Mouse (Mus musculus) heart, adult 18-20 months (tissue): ENCODE measurements around the gene Rnf6. TPM values are rescaled to one million over a fixed set of nuclear protein-coding genes. Genes with fewer than 3 reads are reported as not detected.

Experiments used
- DNase-seq, 2 experiments: peaks; one replicate each; pipeline ENCODE4 v3.0.0; 2021 to 2022; ENCODE audit warnings: mixed read lengths in 1 of 2
- long read RNA-seq, 2 experiments: library from polyadenylated mRNA; stranded (forward); transcript quantifications; one replicate each; pipeline ENCODE4 v2.0.0; 2021
- total RNA-seq, 2 experiments: library from RNA; stranded (reverse); gene quantifications; 2 replicates each; pipeline ENCODE4 v1.2.3; 2021

Gene Rnf6
- 10 to 100 TPM; 43.3 to 44.1 TPM for total RNA-seq
- long read RNA-seq, experiment 1, transcript Rnf6-206 (5 exons, 3,452 nt): major isoform, 41 of 54 reads
- long read RNA-seq, experiment 1, partial matches to known transcripts: 8 of 54 reads
- long read RNA-seq, experiment 1, other reads (novel, unspliced or antisense): 1 of 54 reads
- long read RNA-seq, experiment 2, transcript Rnf6-206 (5 exons, 3,452 nt): major isoform, 7 of 20 reads
- long read RNA-seq, experiment 2, partial matches to known transcripts: 5 of 20 reads
- long read RNA-seq, experiment 2, other reads (novel, unspliced or antisense): 6 of 20 reads

DNA sequence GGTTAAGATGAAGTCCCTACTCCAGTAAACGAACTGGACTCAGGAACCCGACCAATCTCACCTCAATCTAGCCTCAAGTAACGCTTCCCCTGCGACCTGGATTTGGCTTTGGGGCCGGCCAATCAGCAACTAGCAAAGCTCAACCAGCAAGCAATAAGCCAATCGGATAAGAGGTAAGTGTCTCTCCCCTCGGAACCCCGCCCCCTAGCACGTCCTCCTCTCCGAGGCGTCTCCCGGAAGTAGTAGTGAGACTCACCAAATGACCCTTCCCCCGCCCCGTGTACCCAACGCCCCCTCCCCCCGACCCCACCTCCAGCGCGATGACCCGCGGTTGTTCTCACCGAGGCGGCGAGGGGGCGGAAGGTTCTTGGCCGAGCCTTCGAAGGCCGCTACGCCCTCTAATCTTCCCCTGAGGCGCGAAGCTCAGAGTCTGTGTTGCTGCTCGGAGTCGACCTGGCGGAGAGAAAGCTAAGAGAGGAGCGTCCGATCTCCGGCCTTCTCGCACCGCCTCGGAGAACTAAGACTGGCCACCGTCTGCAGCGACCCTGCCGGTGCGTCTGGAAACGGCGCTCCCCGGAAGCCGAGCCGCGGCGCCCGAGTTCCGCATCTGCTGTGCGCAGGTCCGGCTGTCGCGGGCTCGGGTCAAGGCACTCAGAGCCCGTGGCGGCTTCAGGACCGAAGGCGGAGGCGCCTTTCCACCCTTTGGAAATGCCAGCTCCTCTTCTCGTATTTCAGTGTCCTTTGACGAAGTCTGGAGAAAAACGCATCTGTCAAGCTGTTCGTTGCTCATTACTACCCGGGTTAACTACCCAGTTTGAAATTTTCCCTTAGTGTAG lies at the start of gene Rnf6:
Gene Rnf6 (minus strand): TSS at position 677 of the 836 bp plus-strand sequence.
- DNase-seq: peak; percentile 94 to 97

DNA sequence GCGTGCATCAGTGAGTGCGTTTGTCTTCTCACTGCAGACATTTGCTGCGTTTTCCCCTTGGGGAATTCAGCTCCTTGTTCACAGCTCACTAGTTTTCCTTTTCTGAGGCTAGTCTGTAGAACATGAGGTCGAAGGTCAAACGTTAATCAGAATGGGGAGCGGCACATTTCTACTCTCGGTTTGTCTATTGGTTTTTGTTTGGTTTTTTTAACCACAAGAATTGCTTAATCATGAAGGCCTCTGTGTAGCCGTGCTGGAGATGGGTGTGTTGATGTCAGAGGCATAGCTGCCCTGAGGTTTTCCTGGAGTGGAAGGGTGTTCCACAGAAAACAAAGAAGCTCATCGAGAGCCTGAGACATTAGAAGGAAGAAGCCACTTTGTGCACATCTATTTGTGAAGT lies 49.2 kb upstream of the Rnf6 start:
- no peak for DNase-seq

- DNase-seq: no peak
Measured at GRCm38 (mm10) chr5:146267776-146268175, 46.4 kb upstream of the Rnf6 start.

GRCm38 (mm10) chr5:146265934-146266591 lies 44.7 kb upstream of the Rnf6 start:
- DNase-seq: no peak

DNA sequence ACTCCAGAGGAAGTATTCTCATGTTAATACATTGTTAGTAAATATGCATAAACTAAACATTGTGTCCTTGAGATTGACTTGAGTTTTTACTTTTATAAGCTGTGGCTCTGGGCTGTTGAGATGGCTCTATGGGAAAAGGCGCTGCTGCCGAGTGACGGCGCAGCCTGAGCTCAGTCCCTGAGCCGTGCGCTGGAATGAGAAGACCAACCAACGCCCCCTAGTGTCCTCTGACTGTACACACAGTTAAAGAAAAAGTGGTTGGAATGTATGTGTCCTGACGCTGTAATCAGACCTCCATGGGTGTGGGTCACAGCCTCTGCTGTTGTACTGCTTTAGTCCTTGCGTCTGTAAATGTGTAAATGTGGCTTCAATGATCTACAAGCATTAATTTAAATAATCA lies 38.6 kb upstream of the Rnf6 start:
- DNase-seq: no peak

GRCm38 (mm10) chr5:146253644-146254043 lies 32.3 kb upstream of the Rnf6 start:
- DNase-seq: peak in 1 of 2 experiments; percentile 25

GRCm38 (mm10) chr5:146251663-146252429 lies 30.5 kb upstream of the Rnf6 start:
- DNase-seq: no peak

DNA sequence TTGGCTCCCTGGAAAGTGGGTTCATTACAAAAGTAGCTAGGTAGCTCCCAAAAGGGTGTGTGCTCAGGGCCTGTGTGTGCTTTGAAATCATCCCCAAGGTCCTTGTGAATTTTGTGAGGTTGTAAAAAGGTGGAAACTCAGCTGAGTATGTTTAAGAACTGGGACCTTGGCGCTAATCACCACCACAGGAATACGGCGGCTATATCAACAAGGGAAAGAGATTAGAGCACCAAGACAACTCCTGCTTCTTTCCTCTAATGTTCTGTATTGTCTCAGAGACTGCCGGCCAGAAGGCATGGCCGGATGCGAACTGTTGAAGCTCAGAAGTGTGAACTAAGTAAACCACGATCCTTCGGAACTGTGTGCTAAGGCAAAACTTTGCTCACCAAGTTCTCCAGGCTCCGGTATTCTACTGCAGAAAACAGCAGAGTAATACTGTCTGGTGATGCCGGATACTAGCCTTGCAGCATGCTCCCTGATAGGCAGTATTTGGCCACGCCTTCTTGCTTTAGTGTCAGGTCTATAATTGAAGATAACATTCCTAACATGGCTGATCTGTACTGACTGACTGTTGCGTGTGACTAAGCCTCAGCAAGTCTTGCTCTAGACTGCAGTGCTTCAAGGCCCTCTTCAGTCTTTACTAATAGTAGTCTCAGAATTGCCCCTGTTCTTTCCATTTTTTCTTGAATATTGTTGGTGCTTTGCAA lies 29.2 kb upstream of the Rnf6 start:
- no peak for DNase-seq

DNA sequence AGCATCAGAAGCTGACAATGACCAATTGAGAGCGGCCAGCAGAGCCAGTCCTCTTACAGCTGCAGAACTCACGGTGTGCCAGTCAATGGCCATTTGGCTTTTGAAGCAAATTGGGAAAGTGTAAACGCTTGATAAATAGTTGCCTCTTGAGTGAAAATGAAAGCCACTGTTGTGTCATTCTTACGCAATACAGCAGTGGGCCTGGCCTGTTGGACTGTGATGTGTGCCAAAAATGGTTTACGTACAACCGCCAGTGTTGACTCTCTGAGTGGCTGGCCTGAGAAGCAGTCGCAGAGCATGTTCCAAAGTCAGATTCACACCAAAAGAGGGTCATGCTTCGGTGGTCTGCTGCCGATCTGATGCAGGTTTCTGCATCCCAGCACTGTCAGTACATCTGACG lies 27.4 kb upstream of the Rnf6 start:
- peak; percentile 57 to 67 for DNase-seq

- DNase-seq: no peak
Measured at GRCm38 (mm10) chr5:146247709-146248108, 26.4 kb upstream of the Rnf6 start.

GRCm38 (mm10) chr5:146246386-146246785 lies 25.0 kb upstream of the Rnf6 start:
- no peak for DNase-seq

- no peak for DNase-seq
Measured at GRCm38 (mm10) chr5:146245646-146246370, 24.5 kb upstream of the Rnf6 start.

GRCm38 (mm10) chr5:146245193-146245592 lies 23.8 kb upstream of the Rnf6 start:
- DNase-seq: no peak

GRCm38 (mm10) chr5:146241202-146241601 lies 19.8 kb upstream of the Rnf6 start:
- no peak for DNase-seq

DNA sequence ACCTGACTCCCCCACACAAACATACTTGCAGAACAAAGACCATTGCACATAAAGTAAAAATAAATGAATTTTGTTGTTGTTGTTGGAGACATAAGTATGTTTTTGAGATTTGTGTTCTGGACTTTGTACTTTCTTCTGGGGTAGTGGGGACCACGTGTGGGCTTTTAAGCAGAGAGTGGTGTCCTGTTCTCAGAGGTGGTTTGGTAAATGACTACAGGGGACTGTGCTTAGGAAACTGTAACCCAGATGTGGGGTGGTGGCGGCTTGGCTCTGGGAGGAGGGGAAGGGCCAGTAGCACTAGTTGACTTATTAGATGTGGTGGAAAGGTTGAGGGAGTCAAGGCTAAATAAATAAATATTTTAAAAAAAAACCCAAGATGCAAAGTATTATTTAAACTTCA lies 19.4 kb upstream of the Rnf6 start:
- no peak for DNase-seq

DNA sequence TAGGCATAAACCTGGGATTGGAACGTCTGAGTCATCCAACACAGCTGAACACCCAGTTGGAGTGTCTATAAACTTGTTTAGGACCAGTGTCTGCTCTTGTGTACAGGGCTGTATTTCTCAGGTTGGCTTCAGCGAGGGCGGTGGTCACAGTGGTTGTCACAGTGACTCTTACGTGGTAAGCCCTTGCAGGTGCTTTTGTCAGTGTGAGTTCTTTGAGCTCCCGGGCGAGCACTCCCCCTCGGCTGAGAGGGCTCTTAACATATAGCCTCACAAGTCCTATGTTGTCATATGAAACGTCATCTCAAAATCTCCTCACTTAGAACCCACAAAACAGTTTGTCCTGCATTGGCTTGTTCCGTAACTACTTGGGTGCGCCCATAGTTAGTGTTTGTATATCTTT lies 16.9 kb upstream of the Rnf6 start:
- no peak for DNase-seq

DNA sequence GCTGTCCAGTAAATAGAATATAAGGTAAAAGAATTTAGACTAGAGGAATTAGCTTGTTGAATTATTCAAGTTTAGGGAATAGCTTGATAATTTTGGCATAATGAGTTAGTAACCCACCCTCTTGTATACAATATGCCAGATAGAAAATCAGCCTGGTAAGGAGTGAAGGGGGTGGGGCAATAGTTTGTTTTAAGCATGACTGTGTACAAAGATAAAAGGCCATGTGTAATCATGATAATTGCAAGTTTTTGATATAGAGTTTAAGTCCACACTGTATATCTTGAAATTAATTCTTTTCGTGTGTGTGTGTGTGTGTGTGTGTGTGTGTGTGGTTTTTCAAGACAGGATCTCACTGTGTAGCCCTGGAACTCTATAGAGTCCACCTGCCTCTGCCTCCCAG lies 13.0 kb upstream of the Rnf6 start:
- DNase-seq: no peak

DNA sequence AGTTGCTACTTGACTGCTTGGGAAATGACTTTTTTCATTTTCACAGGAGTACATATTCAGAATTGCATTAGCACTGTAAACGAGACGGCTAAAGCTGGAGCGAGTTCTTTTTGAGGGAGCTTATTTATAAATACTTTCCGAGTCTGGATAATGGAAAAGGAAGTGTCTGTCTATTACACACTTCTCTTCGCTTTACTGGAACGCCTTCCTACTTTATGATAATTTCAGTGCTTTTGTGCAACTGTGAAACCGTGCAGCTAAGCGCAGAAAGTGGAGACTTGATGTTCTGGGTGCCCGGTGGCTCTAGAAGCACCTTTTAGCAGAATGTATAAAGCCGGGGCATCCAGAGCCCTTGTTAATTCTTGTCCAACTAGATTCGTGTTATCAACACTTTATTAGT lies 11.5 kb upstream of the Rnf6 start:
- no peak for DNase-seq

DNA sequence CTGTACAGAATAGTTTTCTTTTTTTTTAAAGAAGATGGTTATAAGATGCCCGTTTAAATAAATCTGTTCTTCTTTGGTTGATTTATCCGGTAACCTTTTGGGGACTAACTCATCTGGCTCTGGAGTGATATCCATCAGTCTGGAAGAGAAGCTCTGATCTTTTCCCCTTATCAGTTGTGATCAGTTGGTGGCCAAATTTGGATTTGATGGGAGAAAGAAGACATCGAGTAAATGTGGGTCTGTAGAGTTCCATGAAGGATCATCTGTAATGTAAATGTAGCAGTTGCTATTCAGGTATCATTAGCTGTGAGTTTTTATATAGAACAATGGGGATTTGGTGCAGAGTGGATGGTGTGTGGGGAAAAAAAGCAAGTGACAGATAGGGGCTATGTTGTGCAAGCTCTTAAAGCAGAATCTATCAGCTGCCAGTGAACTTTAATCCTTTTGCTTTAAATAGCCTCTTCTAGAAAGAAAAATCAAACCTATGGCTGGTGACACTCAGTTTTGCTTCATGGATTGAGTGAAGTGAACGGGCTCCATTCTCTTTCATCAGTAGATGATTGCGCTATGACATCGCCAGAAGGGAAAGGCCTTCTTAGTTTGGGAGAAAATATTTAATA lies 10.8 kb upstream of the Rnf6 start:
- DNase-seq: no peak

- peak; percentile 16 to 50 for DNase-seq
Measured at GRCm38 (mm10) chr5:146231655-146231996, 10.3 kb upstream of the Rnf6 start.
